Mouse (Mus musculus): ENCODE results near the gene Tcap. TPM values are rescaled to one million over a fixed set of nuclear protein-coding genes. Genes with fewer than 3 reads are reported as not detected.
A peak's percentile ranks its signal among the peaks of the same experiment; 100 is the strongest.
"Not testable (repeated sequence)": the region's sequence is repeated elsewhere in the genome, so short reads cannot be mapped to it uniquely, and the experiment has no call there.

Gene Tcap
- polyA plus RNA-seq, 1 experiment from 2014 or later, result 0.54 TPM

DNA sequence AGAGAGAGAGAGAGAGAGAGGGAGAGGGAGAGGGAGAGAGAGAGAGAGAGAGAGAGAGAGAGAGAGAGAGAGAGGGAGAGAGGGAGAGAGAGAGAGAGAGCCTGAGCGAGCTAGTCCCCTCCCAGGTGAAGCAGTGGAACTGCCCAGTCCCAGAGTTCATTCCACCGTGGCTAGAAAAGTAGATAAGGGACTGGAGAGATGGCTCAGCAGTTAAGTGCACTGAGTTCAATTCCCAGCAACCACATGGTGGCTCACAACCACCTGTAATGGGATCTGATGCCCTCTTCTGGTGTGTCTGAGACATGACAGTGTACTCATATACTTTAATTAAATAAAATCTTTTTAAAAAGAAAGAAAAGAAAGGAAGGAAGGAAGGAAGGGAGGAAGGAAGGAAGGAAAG is 1.2 kb upstream of the Tcap start:
- 42% methylated on average over 2 of the region's 2 CpGs for WGBS
- peaks cover 22% of the 10 kb centered on the region for H3K27me3 ChIP-seq (ENCODE audit: control insufficient read depth, insufficient read depth, low read length)
- DNase-seq (ENCODE audit: low spot score); H3K4me3 ChIP-seq (ENCODE audit: low read depth, low read length); H3K9ac ChIP-seq (ENCODE audit: low read depth, low read length); H3K4me1 ChIP-seq (replicated peaks; ENCODE audit: control insufficient read depth, insufficient read depth, low read length); H3K36me3 ChIP-seq (ENCODE audit: control insufficient read depth, insufficient read depth, low read length); H3K9me3 ChIP-seq (ENCODE audit: control insufficient read depth, low read length); H3K4me2 ChIP-seq (replicated peaks; ENCODE audit: low read depth, low read length); H3K27ac ChIP-seq (ENCODE audit: low read depth, low read length); ATAC-seq (ENCODE audit: low FRiP score): not testable (repeated sequence)

DNA sequence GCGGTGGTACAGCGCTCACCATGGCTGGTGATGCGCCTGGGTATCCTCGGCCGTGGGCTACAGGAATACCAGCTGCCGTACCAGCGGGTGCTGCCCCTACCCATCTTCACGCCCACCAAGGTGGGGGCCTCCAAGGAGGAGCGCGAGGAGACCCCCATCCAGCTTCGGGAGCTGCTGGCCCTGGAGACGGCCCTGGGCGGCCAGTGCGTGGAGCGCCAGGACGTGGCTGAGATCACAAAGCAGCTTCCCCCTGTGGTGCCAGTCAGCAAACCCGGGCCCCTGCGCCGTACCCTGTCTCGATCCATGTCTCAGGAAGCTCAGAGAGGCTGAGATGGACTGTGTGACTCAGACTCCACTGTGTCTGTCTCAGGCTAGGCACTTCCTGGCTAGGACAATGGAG is 605 bp downstream of the Tcap start:
- Histone ChIP-seq H3K4me2 (replicated peaks; ENCODE audit: low read depth, low read length) (no peak overlapping the region), H3K9ac (ENCODE audit: low read depth, low read length) (no peak overlapping the region), H3K36me3 (ENCODE audit: control insufficient read depth, insufficient read depth, low read length) (no peaks in the 10 kb centered on the region), H3K27me3 (ENCODE audit: control insufficient read depth, insufficient read depth, low read length) (peaks cover 26% of the 10 kb centered on the region), H3K4me1 (replicated peaks; ENCODE audit: control insufficient read depth, insufficient read depth, low read length) (no peaks in the 10 kb centered on the region), H3K9me3 (ENCODE audit: control insufficient read depth, low read length) (no peaks in the 10 kb centered on the region), H3K27ac (ENCODE audit: low read depth, low read length) (no peak overlapping the region), H3K4me3 (ENCODE audit: low read depth, low read length) (no peak overlapping the region)
- 70% methylated on average over 20 of the region's 20 CpGs for whole genome bisulfite sequencing
- no peak for DNase-seq (ENCODE audit: low spot score)
- no peak for ATAC-seq (ENCODE audit: low FRiP score)

GRCm38 (mm10) chr11:98384721-98385637 is 1.4 kb downstream of the Tcap start:
- WGBS, result 65% methylated on average over 8 of the region's 8 CpGs
- ATAC-seq (ENCODE audit: low FRiP score) (no peak), DNase-seq (ENCODE audit: low spot score) (no peak)
- no peak overlapping the region for H3K4me2 ChIP-seq (replicated peaks; ENCODE audit: low read depth, low read length)
- peaks cover 26% of the 10 kb centered on the region for H3K27me3 ChIP-seq (ENCODE audit: control insufficient read depth, insufficient read depth, low read length)
- H3K36me3 ChIP-seq (ENCODE audit: control insufficient read depth, insufficient read depth, low read length), result no peaks in the 10 kb centered on the region
- no peaks in the 10 kb centered on the region for H3K4me1 ChIP-seq (replicated peaks; ENCODE audit: control insufficient read depth, insufficient read depth, low read length)
- H3K9ac ChIP-seq (ENCODE audit: low read depth, low read length), result no peak overlapping the region
- no peak overlapping the region for H3K27ac ChIP-seq (ENCODE audit: low read depth, low read length)
- H3K9me3 ChIP-seq (ENCODE audit: control insufficient read depth, low read length), result no peaks in the 10 kb centered on the region
- H3K4me3 ChIP-seq (ENCODE audit: low read depth, low read length), result no peak overlapping the region

DNA sequence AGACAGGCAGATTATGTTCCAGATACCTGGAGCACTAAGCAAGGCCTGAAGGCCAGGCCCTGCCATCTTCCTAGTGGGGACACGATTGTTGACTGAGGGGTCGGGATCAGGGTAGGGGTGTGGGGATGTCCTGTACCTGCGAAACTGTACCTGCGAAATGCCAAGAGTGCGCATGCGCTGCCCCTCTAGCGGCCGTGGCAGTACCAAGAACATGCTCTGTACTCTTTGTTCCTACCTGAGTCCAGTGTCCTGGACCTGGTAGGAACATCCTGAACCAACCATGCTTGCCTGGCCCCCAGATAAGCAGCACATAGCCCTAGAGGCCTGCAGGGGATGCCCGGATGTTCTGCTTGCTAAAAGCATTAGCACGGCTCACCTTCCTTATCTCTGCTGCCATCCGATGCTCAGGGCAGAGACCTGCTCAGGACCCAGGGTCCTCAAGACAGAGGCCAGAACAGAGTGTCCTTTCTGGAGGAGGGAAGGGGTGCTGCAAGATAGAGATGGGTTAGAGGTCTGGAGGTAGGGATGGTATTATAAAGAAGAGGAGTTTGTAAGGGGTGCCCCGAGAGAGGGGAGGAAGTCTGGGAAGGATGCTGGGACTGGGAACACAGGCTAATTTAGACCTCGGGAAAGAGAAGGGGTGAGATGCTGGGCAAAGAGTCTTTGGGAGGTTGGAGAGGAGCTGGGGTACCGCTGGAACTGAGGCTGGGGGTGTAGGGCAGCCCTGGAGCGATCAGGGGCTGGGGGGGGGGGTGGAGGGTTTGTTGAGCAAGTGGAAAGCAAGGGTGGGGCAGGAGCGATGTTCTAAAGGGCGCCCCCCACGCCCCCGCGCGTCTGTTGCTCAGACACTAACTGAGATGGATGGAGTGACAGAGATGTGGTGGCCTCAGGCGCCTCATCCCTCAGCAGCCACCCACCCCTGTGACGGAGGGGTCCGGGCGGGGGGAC is 2.3 kb downstream of the Tcap start, which contains the start of gene Pnmt:
TSS of gene Pnmt (plus strand) at position 813 of the 948 bp plus-strand sequence.
- DNase-seq (ENCODE audit: low spot score) (no peak), ATAC-seq (ENCODE audit: low FRiP score) (no peak)
- Histone ChIP-seq H3K4me2 (replicated peaks; ENCODE audit: low read depth, low read length) (no peak within 1 kb of the TSS; the same call in 1 of the 2 replicates), H3K4me1 (replicated peaks; ENCODE audit: control insufficient read depth, insufficient read depth, low read length) (no peaks in the 10 kb centered on the region), H3K9me3 (ENCODE audit: control insufficient read depth, low read length) (no peaks in the 10 kb centered on the region), H3K27ac (ENCODE audit: low read depth, low read length) (no peak within 1 kb of the TSS), H3K9ac (ENCODE audit: low read depth, low read length) (no peak within 1 kb of the TSS), H3K27me3 (ENCODE audit: control insufficient read depth, insufficient read depth, low read length) (peaks cover 29% of the 10 kb centered on the region), H3K4me3 (ENCODE audit: low read depth, low read length) (no peak within 1 kb of the TSS), H3K36me3 (ENCODE audit: control insufficient read depth, insufficient read depth, low read length) (no peaks in the 10 kb centered on the region)
- WGBS, result 64% methylated on average over 22 of the region's 25 CpGs

DNA sequence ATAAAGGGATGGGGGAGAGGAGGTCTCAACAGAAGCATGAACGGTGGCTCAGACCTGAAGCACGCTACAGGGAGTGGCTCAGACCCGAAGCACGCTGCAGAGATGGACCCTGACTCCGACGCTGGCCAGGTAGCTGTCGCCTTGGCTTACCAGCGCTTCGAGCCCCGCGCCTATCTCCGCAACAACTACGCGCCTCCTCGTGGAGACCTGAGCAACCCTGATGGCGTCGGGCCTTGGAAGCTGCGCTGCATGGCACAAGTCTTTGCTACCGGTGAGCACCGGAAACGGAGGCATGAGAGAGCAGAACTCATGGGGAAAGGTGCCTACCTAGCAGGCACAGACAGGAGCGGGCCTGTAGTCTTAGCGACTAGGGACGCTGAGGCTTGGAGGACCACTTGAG is 3.0 kb downstream of the Tcap start:
- ATAC-seq (ENCODE audit: low FRiP score), result no peak
- H3K9ac ChIP-seq (ENCODE audit: low read depth, low read length), result no peak overlapping the region
- H3K36me3 ChIP-seq (ENCODE audit: control insufficient read depth, insufficient read depth, low read length), result no peaks in the 10 kb centered on the region
- 13% methylated on average over 24 of the region's 24 CpGs for WGBS
- H3K27me3 ChIP-seq (ENCODE audit: control insufficient read depth, insufficient read depth, low read length), result peaks cover 29% of the 10 kb centered on the region
- H3K9me3 ChIP-seq (ENCODE audit: control insufficient read depth, low read length), result no peaks in the 10 kb centered on the region
- H3K4me1 ChIP-seq (replicated peaks; ENCODE audit: control insufficient read depth, insufficient read depth, low read length), result no peaks in the 10 kb centered on the region
- no peak overlapping the region for H3K4me2 ChIP-seq (replicated peaks; ENCODE audit: low read depth, low read length)
- no peak overlapping the region for H3K4me3 ChIP-seq (ENCODE audit: low read depth, low read length)
- DNase-seq (ENCODE audit: low spot score), result peak; percentile 18
- no peak overlapping the region for H3K27ac ChIP-seq (ENCODE audit: low read depth, low read length)

- Histone ChIP-seq H3K9ac (ENCODE audit: low read depth, low read length) (no peak overlapping the region), H3K4me3 (ENCODE audit: low read depth, low read length) (no peak overlapping the region), H3K9me3 (ENCODE audit: control insufficient read depth, low read length) (no peaks in the 10 kb centered on the region), H3K27ac (ENCODE audit: low read depth, low read length) (no peak overlapping the region), H3K27me3 (ENCODE audit: control insufficient read depth, insufficient read depth, low read length) (peaks cover 29% of the 10 kb centered on the region), H3K4me2 (replicated peaks; ENCODE audit: low read depth, low read length) (no peak overlapping the region; the same call in 1 of the 2 replicates), H3K36me3 (ENCODE audit: control insufficient read depth, insufficient read depth, low read length) (no peaks in the 10 kb centered on the region), H3K4me1 (replicated peaks; ENCODE audit: control insufficient read depth, insufficient read depth, low read length) (no peaks in the 10 kb centered on the region)
- WGBS, result 57% methylated on average over 14 of the region's 14 CpGs
- no peak for DNase-seq (ENCODE audit: low spot score)
- no peak for ATAC-seq (ENCODE audit: low FRiP score)
Observed at GRCm38 (mm10) chr11:98387056-98387577, 3.5 kb downstream of the Tcap start.

GRCm38 (mm10) chr11:98388282-98388681 is 4.7 kb downstream of the Tcap start:
- ATAC-seq (ENCODE audit: low FRiP score) (no peak), DNase-seq (ENCODE audit: low spot score) (no peak)
- Histone ChIP-seq H3K36me3 (ENCODE audit: control insufficient read depth, insufficient read depth, low read length) (no peaks in the 10 kb centered on the region), H3K9me3 (ENCODE audit: control insufficient read depth, low read length) (no peaks in the 10 kb centered on the region), H3K27ac (ENCODE audit: low read depth, low read length) (no peak overlapping the region), H3K4me3 (ENCODE audit: low read depth, low read length) (no peak overlapping the region), H3K4me1 (replicated peaks; ENCODE audit: control insufficient read depth, insufficient read depth, low read length) (no peaks in the 10 kb centered on the region), H3K4me2 (replicated peaks; ENCODE audit: low read depth, low read length) (no peak overlapping the region), H3K27me3 (ENCODE audit: control insufficient read depth, insufficient read depth, low read length) (peaks cover 29% of the 10 kb centered on the region), H3K9ac (ENCODE audit: low read depth, low read length) (no peak overlapping the region)
- WGBS, result 78% methylated on average over 10 of the region's 10 CpGs

DNA sequence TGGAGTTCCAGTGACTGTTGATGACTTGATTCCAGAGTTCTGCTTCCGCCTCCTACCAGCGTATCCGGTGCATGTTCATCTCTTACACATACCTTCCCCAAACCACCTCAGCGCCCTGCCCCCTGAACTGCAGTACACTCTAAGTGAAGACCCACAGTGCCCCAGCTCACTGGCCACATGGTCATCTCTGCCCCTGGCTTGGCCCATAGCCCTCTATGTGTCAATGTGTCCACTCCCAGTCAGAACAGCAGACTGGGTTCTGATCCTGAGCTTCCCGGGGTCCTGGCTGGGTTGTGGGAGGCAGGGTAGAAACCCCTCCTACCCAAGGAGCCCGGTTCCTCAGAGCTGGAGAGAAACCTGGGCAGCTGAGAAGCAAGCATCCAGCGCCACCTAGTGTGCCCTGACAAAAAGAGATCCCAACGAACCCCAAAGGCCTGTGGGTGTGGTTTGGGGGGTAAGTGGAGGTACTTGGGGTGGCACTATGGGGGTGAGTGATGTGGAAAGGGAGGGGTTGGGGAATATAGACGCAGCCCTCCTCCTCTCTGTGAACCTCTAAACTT is 5.7 kb downstream of the Tcap start:
- H3K9me3 ChIP-seq (ENCODE audit: control insufficient read depth, low read length), result no peaks in the 10 kb centered on the region
- no peak overlapping the region for H3K4me2 ChIP-seq (replicated peaks; ENCODE audit: low read depth, low read length)
- H3K36me3 ChIP-seq (ENCODE audit: control insufficient read depth, insufficient read depth, low read length), result no peaks in the 10 kb centered on the region
- no peak for ATAC-seq (ENCODE audit: low FRiP score)
- peaks cover 27% of the 10 kb centered on the region for H3K27me3 ChIP-seq (ENCODE audit: control insufficient read depth, insufficient read depth, low read length)
- no peak overlapping the region for H3K9ac ChIP-seq (ENCODE audit: low read depth, low read length)
- WGBS, result 24% methylated on average over 9 of the region's 9 CpGs
- DNase-seq (ENCODE audit: low spot score), result peak; percentile 64
- H3K4me1 ChIP-seq (replicated peaks; ENCODE audit: control insufficient read depth, insufficient read depth, low read length), result no peaks in the 10 kb centered on the region
- no peak overlapping the region for H3K4me3 ChIP-seq (ENCODE audit: low read depth, low read length)
- H3K27ac ChIP-seq (ENCODE audit: low read depth, low read length), result no peak overlapping the region
